Mouse (Mus musculus): ENCODE results near the gene Inf2.
A peak's percentile ranks its signal among the peaks of the same experiment; 100 is the strongest.

Inf2 gene

GRCm38 (mm10) chr12:112595626-112596025 is 7.0 kb downstream of the Inf2 start:
- no peak for DNase-seq (ENCODE audit: low spot score)

GRCm38 (mm10) chr12:112596454-112596853 is 7.9 kb downstream of the Inf2 start:
- no peak for DNase-seq (ENCODE audit: low spot score)

GRCm38 (mm10) chr12:112596891-112597500 is 8.4 kb downstream of the Inf2 start:
- no peak for DNase-seq (ENCODE audit: low spot score)

GRCm38 (mm10) chr12:112597618-112598017 is 9.0 kb downstream of the Inf2 start:
- no peak for DNase-seq (ENCODE audit: low spot score)

GRCm38 (mm10) chr12:112599198-112599597 is 10.6 kb downstream of the Inf2 start:
- no peak for DNase-seq (ENCODE audit: low spot score)

DNA sequence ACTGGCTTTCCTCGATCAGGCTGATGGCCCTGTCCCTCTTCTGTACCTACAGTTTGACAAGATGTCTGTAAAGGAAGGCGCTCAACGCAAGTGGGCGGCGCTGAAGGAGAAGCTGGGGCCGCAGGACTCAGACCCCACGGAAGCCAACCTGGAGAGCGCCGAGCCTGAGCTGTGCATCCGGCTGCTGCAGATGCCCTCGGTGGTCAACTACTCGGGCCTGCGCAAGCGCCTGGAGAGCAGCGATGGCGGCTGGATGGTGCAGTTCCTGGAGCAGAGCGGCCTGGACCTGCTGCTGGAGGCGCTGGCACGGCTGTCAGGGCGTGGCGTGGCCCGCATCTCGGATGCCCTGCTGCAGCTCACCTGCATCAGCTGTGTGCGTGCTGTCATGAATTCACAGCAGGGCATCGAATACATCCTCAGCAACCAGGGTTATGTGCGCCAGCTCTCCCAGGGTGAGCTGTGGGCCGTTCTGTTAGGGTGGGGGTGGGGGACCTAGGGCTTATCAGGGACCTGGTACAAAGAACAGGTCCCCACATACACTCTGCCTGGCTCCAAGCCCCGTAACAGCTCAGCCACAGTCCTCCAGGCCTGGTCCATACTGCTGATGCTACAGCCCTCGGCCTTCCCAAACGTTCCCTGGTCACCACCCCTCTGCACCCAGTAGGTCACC is 11.5 kb downstream of the Inf2 start:
- DNase-seq (ENCODE audit: low spot score): no peak

DNA sequence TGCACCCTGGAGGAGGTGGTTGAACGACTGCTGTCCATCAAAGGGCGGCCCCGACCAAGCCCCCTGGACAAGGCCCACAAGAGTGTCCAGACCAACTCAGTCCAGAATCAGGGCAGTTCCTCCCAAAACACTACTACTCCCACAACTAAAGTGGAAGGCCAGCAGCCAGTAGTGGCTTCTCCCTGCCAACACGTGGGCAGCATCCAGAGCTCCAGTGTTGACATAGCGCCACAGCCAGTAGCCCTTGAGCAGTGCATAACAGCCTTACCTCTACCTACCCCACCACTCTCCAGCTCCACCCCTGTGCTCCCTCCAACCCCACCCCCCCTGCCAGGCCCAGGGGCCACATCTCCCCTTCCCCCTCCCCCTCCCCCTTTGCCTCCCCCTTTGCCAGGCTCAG is 15.4 kb downstream of the Inf2 start:
- DNase-seq (ENCODE audit: low spot score): no peak

DNA sequence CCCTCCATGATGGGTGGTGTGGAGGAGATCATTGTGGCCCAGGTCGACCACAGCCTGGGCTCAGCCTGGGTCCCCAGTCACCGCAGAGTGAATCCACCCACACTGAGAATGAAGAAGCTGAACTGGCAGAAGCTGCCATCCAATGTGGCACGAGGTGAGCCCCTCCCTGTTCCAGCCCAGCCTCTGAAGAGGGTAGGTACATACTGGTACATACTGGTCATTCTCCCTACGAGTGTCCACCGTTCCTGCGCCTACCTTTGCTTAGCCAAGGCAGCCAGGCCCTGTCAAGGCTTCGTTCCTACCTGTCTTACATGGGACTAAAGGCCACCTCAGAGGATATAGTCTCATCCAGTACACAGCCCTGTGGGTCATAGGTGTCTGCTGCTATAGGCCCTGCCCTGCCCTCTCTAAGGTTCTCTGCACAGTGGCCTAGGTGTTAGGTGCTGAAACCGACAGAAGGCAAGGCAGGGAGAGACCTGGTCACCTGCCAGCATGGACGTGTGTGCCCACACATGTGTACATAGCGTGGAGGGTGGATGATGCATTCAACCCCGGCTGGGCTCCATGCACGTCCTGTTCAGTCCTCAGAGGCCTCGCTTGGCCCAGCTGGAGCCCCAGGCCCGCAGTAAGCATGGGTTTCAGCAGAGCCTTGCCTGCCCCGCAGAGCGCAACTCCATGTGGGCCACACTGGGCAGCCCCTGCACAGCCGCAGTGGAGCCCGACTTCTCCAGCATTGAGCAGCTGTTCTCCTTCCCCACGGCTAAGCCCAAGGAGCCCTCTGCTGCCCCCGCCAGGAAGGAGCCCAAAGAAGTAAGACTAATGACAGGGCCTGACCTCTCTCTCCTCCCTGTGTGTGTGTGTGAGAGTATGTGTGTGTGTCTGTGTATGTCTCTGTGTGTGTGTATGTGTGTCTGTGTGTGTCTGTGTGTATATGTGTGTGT is 16.4 kb downstream of the Inf2 start:
- no peak for DNase-seq (ENCODE audit: low spot score)

DNA sequence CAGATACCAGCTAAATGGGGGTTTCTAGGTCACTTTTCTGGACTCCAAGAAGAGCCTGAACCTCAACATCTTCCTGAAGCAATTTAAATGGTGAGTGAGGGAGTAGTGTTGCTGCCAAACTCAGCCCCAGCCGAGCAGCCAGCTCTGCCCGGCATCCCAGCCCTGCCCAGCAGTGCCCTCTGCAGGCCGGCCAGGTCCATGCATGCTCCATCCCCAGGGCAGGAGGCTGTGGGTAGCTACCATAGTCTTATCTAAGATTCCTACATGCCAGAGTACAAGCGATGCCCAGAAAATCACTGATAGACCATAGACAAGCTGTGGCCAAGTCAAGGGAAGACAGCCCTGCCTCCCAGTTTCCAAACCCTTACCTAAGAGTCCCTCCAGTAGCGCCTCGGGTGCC is 17.2 kb downstream of the Inf2 start:
- DNase-seq (ENCODE audit: low spot score): peak; percentile 74

- no peak for DNase-seq (ENCODE audit: low spot score)
These were observed 18.4 kb downstream of the Inf2 start for GRCm38 (mm10) chr12:112606998-112607397.

DNA sequence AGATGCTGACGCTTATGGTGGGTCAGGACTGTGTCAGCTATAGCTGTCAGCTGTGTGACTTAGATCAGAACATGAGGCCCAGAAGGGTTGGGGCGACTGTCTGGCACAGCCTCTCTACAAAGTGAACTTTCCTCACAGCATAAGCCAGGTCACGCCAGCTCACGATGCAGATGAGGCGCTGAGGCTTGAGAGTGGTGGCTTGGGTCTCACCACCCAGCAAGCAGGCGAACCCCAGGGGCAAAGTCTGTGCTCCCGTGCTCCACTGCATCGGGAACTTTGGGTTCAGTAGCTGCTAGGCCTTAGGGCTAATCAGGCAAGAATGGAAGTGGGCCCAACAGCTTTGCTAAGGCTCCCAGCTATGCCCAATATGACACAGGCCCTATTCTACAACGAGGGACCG is 20.4 kb downstream of the Inf2 start:
- DNase-seq (ENCODE audit: low spot score): no peak

- DNase-seq (ENCODE audit: low spot score): no peak
These were observed 28.1 kb downstream of the Inf2 start for GRCm38 (mm10) chr12:112616668-112617067.

DNA sequence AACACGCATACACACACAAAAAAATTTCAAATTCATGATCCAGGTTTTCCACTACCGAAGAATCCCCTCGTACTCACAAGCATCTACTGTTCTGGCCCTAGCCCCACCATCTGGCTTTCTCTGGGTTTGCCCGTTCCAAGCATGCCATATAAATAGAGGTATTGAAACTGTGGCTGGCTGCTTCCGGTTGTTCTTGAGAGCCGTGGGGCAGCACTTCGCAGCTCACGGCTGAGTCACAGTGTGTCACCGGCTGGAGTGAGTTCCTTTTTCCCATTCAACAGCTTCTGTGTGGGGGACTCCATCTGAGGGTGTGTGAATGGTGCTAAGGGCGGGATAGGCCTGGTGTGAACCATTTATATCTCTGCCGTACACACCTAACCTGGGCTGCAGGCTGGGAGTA is 28.6 kb downstream of the Inf2 start:
- peak; percentile 83 for DNase-seq (ENCODE audit: low spot score)

GRCm38 (mm10) chr12:112617898-112618380 is 29.4 kb downstream of the Inf2 start:
- DNase-seq (ENCODE audit: low spot score): peak; percentile 74

DNA sequence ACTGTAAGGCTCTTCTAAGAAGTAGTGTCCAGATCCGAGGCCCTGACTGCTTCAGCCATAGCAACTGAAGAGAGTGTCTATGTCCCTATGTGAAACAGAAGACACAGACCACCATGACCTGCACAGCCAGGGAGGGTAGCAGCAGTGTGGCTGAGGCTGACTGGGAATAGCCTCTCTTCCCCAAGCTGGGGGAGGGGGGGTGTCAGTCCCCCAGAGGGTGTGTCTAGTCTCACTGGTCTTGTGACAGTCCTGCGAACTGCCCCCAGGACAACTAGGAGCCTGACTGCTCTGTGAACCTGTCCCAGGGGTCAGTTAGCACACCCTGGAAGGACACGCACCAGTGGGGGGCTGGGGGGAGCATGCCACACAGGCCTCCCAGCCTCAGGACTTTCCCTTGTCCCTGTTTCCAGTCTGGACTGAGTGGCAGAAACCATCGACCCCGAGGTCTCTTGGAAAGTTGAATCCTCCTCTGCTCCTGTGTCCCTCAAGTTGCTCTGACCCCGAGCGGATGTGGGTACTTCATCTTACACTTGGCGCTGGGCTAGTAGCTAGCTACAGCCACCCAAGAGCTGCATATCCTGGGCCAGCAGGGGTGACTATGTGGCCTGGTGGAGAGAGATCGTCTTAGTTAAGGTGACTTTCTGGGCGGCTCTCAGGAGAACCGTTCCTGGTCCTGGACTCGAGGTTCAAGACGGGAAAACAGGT is 30.5 kb downstream of the Inf2 start:
- no peak for DNase-seq (ENCODE audit: low spot score)

DNA sequence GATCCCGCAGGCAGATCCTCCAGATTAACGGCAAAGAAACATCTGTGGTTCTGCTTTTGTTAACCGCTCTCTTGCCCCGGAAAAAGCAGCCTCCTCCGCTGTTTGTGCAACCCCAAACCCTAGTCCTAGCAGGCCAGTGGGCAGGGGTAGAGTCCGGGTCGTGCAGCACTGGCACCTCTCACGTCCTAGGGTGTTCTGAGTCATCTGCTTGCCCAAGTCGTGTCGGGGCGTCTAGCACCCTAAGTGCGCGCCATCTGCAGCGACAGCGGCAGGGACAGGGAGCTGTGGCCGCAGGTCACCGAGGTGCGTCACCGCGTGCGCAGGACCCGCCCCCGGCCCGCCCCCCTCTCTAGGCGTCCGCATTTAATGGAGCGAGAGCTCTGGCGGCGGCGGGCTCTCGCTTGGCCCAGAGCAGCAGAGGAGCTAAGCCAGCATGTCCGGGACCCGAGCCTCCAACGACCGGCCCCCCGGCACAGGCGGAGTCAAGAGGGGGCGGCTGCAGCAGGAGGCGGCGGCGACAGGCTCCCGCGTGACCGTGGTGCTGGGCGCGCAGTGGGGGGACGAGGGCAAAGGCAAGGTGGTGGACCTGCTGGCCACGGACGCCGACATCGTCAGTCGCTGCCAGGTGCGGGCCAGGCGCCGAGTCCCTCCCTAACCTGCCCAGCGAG is 31.2 kb downstream of the Inf2 start, which contains the start of gene Adssl1:
Adssl1 (plus strand) TSS at position 360 of the 668 bp plus-strand sequence.
- DNase-seq (ENCODE audit: low spot score): no peak

- no peak for DNase-seq (ENCODE audit: low spot score)
These were observed 31.9 kb downstream of the Inf2 start for GRCm38 (mm10) chr12:112620354-112621061.

GRCm38 (mm10) chr12:112621900-112622299 is 33.3 kb downstream of the Inf2 start:
- DNase-seq (ENCODE audit: low spot score): no peak

DNA sequence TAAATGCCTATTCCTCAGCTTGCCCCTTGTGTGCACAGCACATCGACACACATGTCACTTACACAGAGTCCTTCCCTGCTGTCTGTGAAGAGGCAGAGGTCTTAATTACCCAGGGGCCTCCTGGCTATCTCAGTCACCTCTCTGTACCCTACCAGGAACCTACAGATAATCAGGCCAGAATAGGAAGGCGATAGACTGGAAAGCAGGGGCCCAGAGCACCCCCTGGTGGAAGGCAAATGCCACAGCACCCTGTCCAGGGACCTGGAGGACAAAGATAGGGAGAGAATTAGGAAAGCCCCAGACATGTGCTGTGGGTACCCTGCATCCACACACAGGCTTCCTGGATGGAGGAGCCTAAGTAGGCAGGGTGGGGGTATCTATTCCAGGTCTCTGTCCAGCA is 35.2 kb downstream of the Inf2 start:
- DNase-seq (ENCODE audit: low spot score): no peak

- DNase-seq (ENCODE audit: low spot score): no peak
These were observed 37.1 kb downstream of the Inf2 start for GRCm38 (mm10) chr12:112625700-112626099.

GRCm38 (mm10) chr12:112626455-112626854 is 37.9 kb downstream of the Inf2 start:
- DNase-seq (ENCODE audit: low spot score): no peak

All from left cerebral cortex, adult 11 months (tissue).